Mouse (Mus musculus) spleen, adult 2 months (tissue): Measurements from ENCODE around the gene Cpne8. TPM values are rescaled to one million over a fixed set of nuclear protein-coding genes. Genes with fewer than 3 reads are reported as not detected.

Experiments used
- DNase-seq, 2 experiments: peaks; one replicate each; pipeline versions ENCODE4 v3.0.0 to v3.0.0-alpha.2; 2012 to 2021; ENCODE audit warnings: low spot score in 2 of 2, low read depth in 1 of 2
- H3K27ac ChIP-seq: fragments of 200-500 bp; 2 replicates; pipeline ENCODE4 v1.5.1; 2012; ENCODE audit warnings: low read length, inconsistent platforms; ENCODE audit not compliant: insufficient read depth
- H3K27me3 ChIP-seq: fragments of 200-500 bp; 2 replicates; pipeline ENCODE4 v1.6.1; 2012; ENCODE audit warnings: mild to moderate bottlenecking, moderate library complexity, low read length, inconsistent platforms; ENCODE audit not compliant: control insufficient read depth, insufficient read depth
- H3K36me3 ChIP-seq: fragments of 200-500 bp; 2 replicates; pipeline ENCODE4 v1.6.1; 2012; ENCODE audit warnings: mild to moderate bottlenecking, low read length, inconsistent platforms; ENCODE audit not compliant: control insufficient read depth, insufficient read depth
- H3K4me1 ChIP-seq: fragments of 200-500 bp; 2 replicates; pipeline ENCODE4 v1.6.1; 2011; ENCODE audit warnings: inconsistent platforms; ENCODE audit not compliant: control insufficient read depth, insufficient read depth, insufficient read length
- H3K4me3 ChIP-seq: fragments of 200-500 bp; 2 replicates; pipeline ENCODE4 v1.5.1; 2011; ENCODE audit warnings: mild to moderate bottlenecking, inconsistent platforms; ENCODE audit not compliant: insufficient read depth, insufficient read length; ENCODE audit errors: extremely low read depth
- CTCF ChIP-seq: fragments of 200-500 bp; IDR thresholded peaks from 2 replicates; pipeline ENCODE4 v1.5.1; 2011; ENCODE audit warnings: mild to moderate bottlenecking, inconsistent platforms; ENCODE audit not compliant: insufficient read depth, insufficient read length, insufficient replicate concordance; ENCODE audit errors: extremely low read depth
- POLR2A ChIP-seq: fragments of 200-500 bp; IDR thresholded peaks from 2 replicates; pipeline ENCODE4 v1.6.1; 2011; ENCODE audit warnings: low read depth, low read length, inconsistent platforms
- WGBS: fragments of 180-500 bp; shearing (Covaris S2); methylation state at CpG from one replicate; pipeline ENCODE4 v1.1.7; 2018; 5-methylcytosine and 5-hydroxymethylcytosine counted together
- polyA plus RNA-seq: library from polyadenylated mRNA; depleted of rRNA; stranded (reverse); fragments of >200 nt; gene quantifications from 2 replicates; pipeline ENCODE4 v1.2.3, GENCODE M21; 2012

The Cpne8 gene
- polyA plus RNA-seq, 1 experiment: 2.7 TPM

DNA sequence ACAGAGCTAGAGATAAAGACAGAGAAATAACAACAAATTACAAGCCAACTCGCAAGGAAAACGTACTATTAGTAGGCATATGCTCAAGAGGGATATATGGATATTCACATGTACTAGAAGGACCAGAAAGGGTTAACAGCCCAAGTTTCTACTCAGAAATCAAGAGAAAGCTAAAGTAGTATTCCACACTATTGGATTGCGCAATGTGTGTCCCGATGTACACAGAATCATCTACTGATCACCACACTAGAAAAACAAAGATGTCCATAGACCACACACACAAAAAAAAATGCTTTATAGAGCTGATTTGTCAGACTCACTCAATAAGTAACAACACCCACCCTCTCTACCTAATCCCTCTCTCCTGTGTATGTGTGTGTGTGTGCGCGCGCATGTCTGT, 130.6 kb downstream of the Cpne8 start:
- H3K36me3 ChIP-seq: no peaks in the 10 kb centered on the region
- WGBS: 95% methylated on average over 7 of the region's 7 CpGs

GRCm38 (mm10) chr15:90543447-90543846, 135.8 kb downstream of the Cpne8 start:
- 83% methylated on average over 5 of the region's 5 CpGs for WGBS
- Histone ChIP-seq H3K36me3 (no peaks in the 10 kb centered on the region), H3K4me3 (no peak overlapping the region), H3K4me1 (no peaks in the 10 kb centered on the region), H3K27me3 (no peaks in the 10 kb centered on the region), H3K27ac (no peak overlapping the region)
- TF ChIP-seq CTCF: no peak
- TF ChIP-seq POLR2A: no peak
- DNase-seq: no peak

More for the DNA sequence above, 130.6 kb downstream of the Cpne8 start:
- Histone ChIP-seq H3K27me3 (no peaks in the 10 kb centered on the region), H3K4me1 (no peaks in the 10 kb centered on the region), H3K4me3 (no peak overlapping the region), H3K27ac (no peak overlapping the region)
- no peak for DNase-seq
- TF ChIP-seq POLR2A (no peak), CTCF (no peak)

GRCm38 (mm10) chr15:90542126-90542525, 137.1 kb downstream of the Cpne8 start:
- Histone ChIP-seq H3K27me3 (no peaks in the 10 kb centered on the region), H3K4me3 (no peak overlapping the region), H3K4me1 (no peaks in the 10 kb centered on the region), H3K36me3 (no peaks in the 10 kb centered on the region), H3K27ac (no peak overlapping the region)
- TF ChIP-seq CTCF: no peak
- TF ChIP-seq POLR2A: no peak
- no peak for DNase-seq

- no peaks in the 10 kb centered on the region for H3K4me1 ChIP-seq
- no peaks in the 10 kb centered on the region for H3K27me3 ChIP-seq
- H3K27ac ChIP-seq: no peak overlapping the region
- 86% methylated on average over 5 of the region's 5 CpGs for WGBS
- TF ChIP-seq POLR2A: no peak
- no peak for TF ChIP-seq CTCF
- DNase-seq: no peak
- no peak overlapping the region for H3K4me3 ChIP-seq
- H3K36me3 ChIP-seq: no peaks in the 10 kb centered on the region
Observed at GRCm38 (mm10) chr15:90536311-90537202, 142.7 kb downstream of the Cpne8 start.

DNA sequence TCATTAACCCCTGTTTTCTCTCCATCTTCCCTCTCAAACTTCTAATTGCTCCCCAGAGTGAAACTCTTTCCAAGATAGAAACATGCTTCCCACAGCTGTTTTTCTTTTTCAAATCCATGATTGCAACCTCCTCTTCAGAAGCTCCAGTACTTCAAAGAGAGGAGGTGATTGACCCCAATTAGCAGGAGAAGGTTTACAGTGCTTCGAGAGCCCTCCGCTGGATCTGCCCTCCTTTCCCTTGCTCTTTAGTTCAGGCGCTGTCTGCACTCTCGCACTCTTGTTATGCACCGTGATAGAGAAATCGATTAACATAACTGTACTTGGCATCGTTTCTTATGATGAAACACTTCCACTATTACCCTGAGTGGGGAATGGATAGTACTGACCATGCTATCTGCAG, 143.5 kb downstream of the Cpne8 start:
- no peak for TF ChIP-seq CTCF
- TF ChIP-seq POLR2A: no peak
- 76% methylated on average over 7 of the region's 7 CpGs for WGBS

GRCm38 (mm10) chr15:90512769-90513168, 166.5 kb downstream of the Cpne8 start:
- H3K4me1 ChIP-seq: no peaks in the 10 kb centered on the region
- WGBS: 92% methylated on average over 4 of the region's 4 CpGs
- no peak overlapping the region for H3K4me3 ChIP-seq
- H3K36me3 ChIP-seq: no peaks in the 10 kb centered on the region
- TF ChIP-seq CTCF (no peak), POLR2A (no peak)
- no peak for DNase-seq
- no peak overlapping the region for H3K27ac ChIP-seq
- no peaks in the 10 kb centered on the region for H3K27me3 ChIP-seq

More for the DNA sequence above, 143.5 kb downstream of the Cpne8 start:
- DNase-seq: no peak
- Histone ChIP-seq H3K27ac (no peak overlapping the region), H3K4me3 (no peak overlapping the region), H3K4me1 (no peaks in the 10 kb centered on the region), H3K36me3 (no peaks in the 10 kb centered on the region), H3K27me3 (no peaks in the 10 kb centered on the region)

DNA sequence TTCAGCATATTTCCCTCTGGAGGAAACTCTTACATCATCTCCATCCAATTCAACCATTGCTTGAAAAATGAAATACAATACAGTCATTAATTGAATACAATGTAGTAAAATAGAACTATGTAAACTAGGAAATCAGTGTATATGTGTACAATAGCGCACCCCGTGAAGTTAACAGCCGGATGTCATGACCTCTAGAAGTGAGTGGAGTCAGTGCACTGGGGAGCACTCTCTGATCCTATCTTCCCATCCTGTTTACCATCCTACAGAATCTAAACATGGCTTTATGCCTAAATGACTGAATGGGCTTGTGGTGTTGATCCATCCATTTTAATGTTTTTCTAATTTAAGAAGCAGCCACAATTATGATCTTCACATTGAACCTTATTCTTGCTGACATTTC, 182.2 kb downstream of the Cpne8 start:
- H3K36me3 ChIP-seq: no peaks in the 10 kb centered on the region
- no peak for TF ChIP-seq POLR2A
- no peak for TF ChIP-seq CTCF
- H3K4me3 ChIP-seq: no peak overlapping the region
- H3K4me1 ChIP-seq: no peaks in the 10 kb centered on the region
- WGBS: 90% methylated on average over 3 of the region's 3 CpGs
- H3K27ac ChIP-seq: no peak overlapping the region
- H3K27me3 ChIP-seq: no peaks in the 10 kb centered on the region
- no peak for DNase-seq
